Mouse (Mus musculus) liver, embryonic 14.5 days (tissue): ENCODE data around the gene Gatd1. TPM values are rescaled to one million over a fixed set of nuclear protein-coding genes. Genes with fewer than 3 reads are reported as not detected.

Experiments used
- ATAC-seq: fragments of 200-750 bp; cut with Nextera tagmentation; 2 replicates; pipeline ENCODE4 v1.8.0; 2017; ENCODE audit warnings: moderate number of reproducible peaks, mild to moderate bottlenecking, moderate library complexity; ENCODE audit not compliant: insufficient read depth
- DNase-seq, 3 experiments: peaks; one replicate each; pipeline ENCODE4 v3.0.0-alpha.2; 2012 to 2013; ENCODE audit warnings: low read depth in 3 of 3, low spot score in 3 of 3
- H3K27ac ChIP-seq: fragments of 300-500 bp; sonication (generic); 2 replicates; pipeline ENCODE4 v1.5.1; 2014; ENCODE audit warnings: moderate library complexity, mild to moderate bottlenecking, control low read depth, inconsistent platforms
- H3K27me3 ChIP-seq: fragments of 300-500 bp; sonication (generic); 2 replicates; pipeline ENCODE4 v1.6.1; 2014; ENCODE audit warnings: mild to moderate bottlenecking, low read length, moderate library complexity; ENCODE audit not compliant: control insufficient read depth, insufficient read depth
- H3K36me3 ChIP-seq: fragments of 300-500 bp; sonication (generic); replicated peaks from 2 replicates; pipeline ENCODE4 v1.6.1; 2014; ENCODE audit warnings: low read depth; ENCODE audit not compliant: control insufficient read depth, insufficient read depth
- H3K4me1 ChIP-seq, 2 experiments: fragments of 200-500 bp in 1 of 2; fragments of 300-500 bp in 1 of 2; sonication (generic) in 1 of 2; replicated peaks; 2 replicates each; pipeline ENCODE4 v1.6.1; 2012 to 2014; ENCODE audit warnings: antibody characterized with exemption in 1 of 2, inconsistent platforms in 1 of 2, low read length in 1 of 2; ENCODE audit not compliant: control insufficient read depth in 2 of 2, insufficient read depth in 2 of 2
- H3K4me2 ChIP-seq: fragments of 300-500 bp; sonication (generic); 2 replicates; pipeline ENCODE4 v1.6.1; 2014; ENCODE audit warnings: low read depth, mild to moderate bottlenecking, control low read depth, moderate library complexity
- H3K4me3 ChIP-seq, 2 experiments: fragments of 200-500 bp in 1 of 2; fragments of 300-500 bp in 1 of 2; sonication (generic) in 1 of 2; 2 replicates each; pipeline ENCODE4 v1.5.1; 2012 to 2014; ENCODE audit warnings: low read depth in 2 of 2, low read length in 2 of 2, mild to moderate bottlenecking in 2 of 2, control low read depth in 1 of 2, inconsistent platforms in 1 of 2, moderate library complexity in 1 of 2; ENCODE audit not compliant: insufficient read depth in 1 of 2
- H3K9ac ChIP-seq: fragments of 300-500 bp; sonication (generic); replicated peaks from 2 replicates; pipeline ENCODE4 v1.6.1; 2014; ENCODE audit warnings: mild to moderate bottlenecking, control low read depth, moderate library complexity
- H3K9me3 ChIP-seq: fragments of 300-500 bp; sonication (generic); 2 replicates; pipeline ENCODE4 v1.6.1; 2016; ENCODE audit warnings: low read length, mixed read lengths; ENCODE audit not compliant: control insufficient read depth
- CTCF ChIP-seq: IDR thresholded peaks from 2 replicates; pipeline ENCODE4 v1.5.1; 2016; ENCODE audit warnings: antibody characterized with exemption, low read depth, control low read depth
- EP300 ChIP-seq: IDR thresholded peaks from 2 replicates; pipeline ENCODE4 v1.6.1; 2016; ENCODE audit warnings: antibody characterized with exemption, low read depth
- WGBS: fragments of 180-500 bp; shearing (Covaris S2); extraction: QIAGEN DNeasy Blood & Tissue Kit; methylation state at CpG from one replicate; pipeline ENCODE4 v1.1.7; 2014; ENCODE audit not compliant: insufficient replicate concordance; 5-methylcytosine and 5-hydroxymethylcytosine counted together
- polyA plus RNA-seq, 2 experiments: library from polyadenylated mRNA; depleted of rRNA in 1 of 2; stranded (reverse) in 1 of 2; unstranded in 1 of 2; fragments of >200 nt; fragmentation: Nextera tagmentation in 1 of 2; extraction: Ambion mirVana in 1 of 2; gene quantifications; 2 replicates each; pipeline versions ENCODE4 v1.2.1 to v1.2.3; 2012 to 2014

Gene Gatd1
- polyA plus RNA-seq, 2 experiments = 8.7 to 13.8 TPM

GRCm38 (mm10) chr7:141363106-141363751 is 50.7 kb downstream of the Gatd1 start:
- Histone ChIP-seq H3K27ac (peak overlapping the region; percentile 92), H3K36me3 (no peaks in the 10 kb centered on the region), H3K4me3 (no peak overlapping the region), H3K27me3 (peaks cover 3% of the 10 kb centered on the region), H3K4me2 (peak overlapping the region; percentile 73), H3K4me1 (peaks cover 25% of the 10 kb centered on the region in 2 experiments), H3K9me3 (no peaks in the 10 kb centered on the region), H3K9ac (peak overlapping the region; percentile 66)
- peak; percentile 75 to 80 (median 76) for DNase-seq
- peak; percentile 66 for ATAC-seq
- TF ChIP-seq EP300 (no peak), CTCF (peak; percentile 92)
- WGBS = 47% methylated on average over 4 of the region's 4 CpGs

GRCm38 (mm10) chr7:141361510-141361909 is 52.4 kb downstream of the Gatd1 start:
- 23% methylated on average over 24 of the region's 24 CpGs for WGBS
- ATAC-seq (no peak), DNase-seq (no peak)
- Histone ChIP-seq H3K4me1 (peaks cover 25% of the 10 kb centered on the region in 2 experiments), H3K27ac (no peak overlapping the region), H3K36me3 (no peaks in the 10 kb centered on the region), H3K9ac (no peak overlapping the region), H3K27me3 (peaks cover 3% of the 10 kb centered on the region), H3K4me3 (no peak overlapping the region), H3K9me3 (no peaks in the 10 kb centered on the region), H3K4me2 (no peak overlapping the region)
- TF ChIP-seq EP300 = no peak

Other genes starting within 250 kb of the Gatd1 start
- gene Rnh1, start 241.3 kb downstream of the Gatd1 start, polyA plus RNA-seq (2012; rRNA removed) = 26.5 and 29.1 TPM in 2 replicates
- 54.6 and 59.7 TPM in 2 replicates for gene Rnh1, start 241.3 kb downstream of the Gatd1 start, polyA plus RNA-seq (2014; fragmentation: Nextera tagmentation; extraction: Ambion mirVana)
- 50.8 and 66.8 TPM in 2 replicates for gene Hras, start 220.1 kb downstream of the Gatd1 start, polyA plus RNA-seq (2012; rRNA removed)
- gene Hras, start 220.1 kb downstream of the Gatd1 start, polyA plus RNA-seq (2014; fragmentation: Nextera tagmentation; extraction: Ambion mirVana) = 84.4 and 102 TPM in 2 replicates
- gene Lrrc56, start 220.0 kb downstream of the Gatd1 start, polyA plus RNA-seq (2012; rRNA removed) = 15.3 and 20.3 TPM in 2 replicates
- 10.4 and 10.9 TPM in 2 replicates for gene Lrrc56, start 220.0 kb downstream of the Gatd1 start, polyA plus RNA-seq (2014; fragmentation: Nextera tagmentation; extraction: Ambion mirVana)
- gene Lmntd2, start 200.1 kb downstream of the Gatd1 start, polyA plus RNA-seq (2012; rRNA removed) = 2.0 and 2.3 TPM in 2 replicates
- gene Lmntd2, start 200.1 kb downstream of the Gatd1 start, polyA plus RNA-seq (2014; fragmentation: Nextera tagmentation; extraction: Ambion mirVana) = 0.25 and 0.66 TPM in 2 replicates
- 21.6 and 28.3 TPM in 2 replicates for gene Rassf7, start 198.3 kb downstream of the Gatd1 start, polyA plus RNA-seq (2012; rRNA removed)
- gene Rassf7, start 198.3 kb downstream of the Gatd1 start, polyA plus RNA-seq (2014; fragmentation: Nextera tagmentation; extraction: Ambion mirVana) = 16.8 and 22.4 TPM in 2 replicates
- 10.4 and 14.1 TPM in 2 replicates for gene Phrf1, start 185.4 kb downstream of the Gatd1 start, polyA plus RNA-seq (2012; rRNA removed)
- gene Phrf1, start 185.4 kb downstream of the Gatd1 start, polyA plus RNA-seq (2014; fragmentation: Nextera tagmentation; extraction: Ambion mirVana) = 25.7 and 28.3 TPM in 2 replicates
- gene Irf7, start 147.7 kb downstream of the Gatd1 start, polyA plus RNA-seq (2012; rRNA removed) = 4.6 and 5.4 TPM in 2 replicates
- 4.8 and 5.1 TPM in 2 replicates for gene Irf7, start 147.7 kb downstream of the Gatd1 start, polyA plus RNA-seq (2014; fragmentation: Nextera tagmentation; extraction: Ambion mirVana)
- 0.07 and 0.11 TPM in 2 replicates for gene Cdhr5, start 137.3 kb downstream of the Gatd1 start, polyA plus RNA-seq (2012; rRNA removed)
- gene Cdhr5, start 137.3 kb downstream of the Gatd1 start, polyA plus RNA-seq (2014; fragmentation: Nextera tagmentation; extraction: Ambion mirVana) = 0.24 and 0.27 TPM in 2 replicates
- gene Sct, start 135.0 kb downstream of the Gatd1 start, polyA plus RNA-seq (2012; rRNA removed) = 0.16 TPM in 1 of 2 replicates, not detected in the other
- gene Sct, start 135.0 kb downstream of the Gatd1 start, polyA plus RNA-seq (2014; fragmentation: Nextera tagmentation; extraction: Ambion mirVana) = 0.22 and 0.30 TPM in 2 replicates
- gene Drd4, start 122.1 kb downstream of the Gatd1 start, polyA plus RNA-seq (2012; rRNA removed) = not detected in 2 replicates
- not detected in 2 replicates for gene Drd4, start 122.1 kb downstream of the Gatd1 start, polyA plus RNA-seq (2014; fragmentation: Nextera tagmentation; extraction: Ambion mirVana)
- 6.9 and 7.8 TPM in 2 replicates for gene Deaf1, start 86.4 kb downstream of the Gatd1 start, polyA plus RNA-seq (2012; rRNA removed)
- gene Deaf1, start 86.4 kb downstream of the Gatd1 start, polyA plus RNA-seq (2014; fragmentation: Nextera tagmentation; extraction: Ambion mirVana) = 11.1 and 13.6 TPM in 2 replicates
- gene Tmem80, start 86.4 kb downstream of the Gatd1 start, polyA plus RNA-seq (2012; rRNA removed) = 10.7 and 13.6 TPM in 2 replicates
- gene Tmem80, start 86.4 kb downstream of the Gatd1 start, polyA plus RNA-seq (2014; fragmentation: Nextera tagmentation; extraction: Ambion mirVana) = 11.3 and 13.0 TPM in 2 replicates
- 7.9 and 8.3 TPM in 2 replicates for gene Eps8l2, start 75.3 kb downstream of the Gatd1 start, polyA plus RNA-seq (2012; rRNA removed)
- 6.6 and 7.7 TPM in 2 replicates for gene Eps8l2, start 75.3 kb downstream of the Gatd1 start, polyA plus RNA-seq (2014; fragmentation: Nextera tagmentation; extraction: Ambion mirVana)
- gene Taldo1, start 21.9 kb downstream of the Gatd1 start, polyA plus RNA-seq (2012; rRNA removed) = 212 and 266 TPM in 2 replicates
- gene Taldo1, start 21.9 kb downstream of the Gatd1 start, polyA plus RNA-seq (2014; fragmentation: Nextera tagmentation; extraction: Ambion mirVana) = 427 and 428 TPM in 2 replicates
- 0.09 TPM in 1 of 2 replicates, not detected in the other for gene Cend1, start 15.4 kb upstream of the Gatd1 start, polyA plus RNA-seq (2012; rRNA removed)
- gene Cend1, start 15.4 kb upstream of the Gatd1 start, polyA plus RNA-seq (2014; fragmentation: Nextera tagmentation; extraction: Ambion mirVana) = not detected in 2 replicates
- 19.6 and 23.8 TPM in 2 replicates for gene Slc25a22, start 23.8 kb upstream of the Gatd1 start, polyA plus RNA-seq (2012; rRNA removed)
- gene Slc25a22, start 23.8 kb upstream of the Gatd1 start, polyA plus RNA-seq (2014; fragmentation: Nextera tagmentation; extraction: Ambion mirVana) = 11.0 and 13.5 TPM in 2 replicates
- 15.5 and 18.7 TPM in 2 replicates for gene Pidd1, start 29.9 kb upstream of the Gatd1 start, polyA plus RNA-seq (2012; rRNA removed)
- gene Pidd1, start 29.9 kb upstream of the Gatd1 start, polyA plus RNA-seq (2014; fragmentation: Nextera tagmentation; extraction: Ambion mirVana) = 6.1 and 9.4 TPM in 2 replicates
- gene Rplp2, start 33.2 kb upstream of the Gatd1 start, polyA plus RNA-seq (2012; rRNA removed) = 328 and 661 TPM in 2 replicates
- gene Rplp2, start 33.2 kb upstream of the Gatd1 start, polyA plus RNA-seq (2014; fragmentation: Nextera tagmentation; extraction: Ambion mirVana) = 942 and 950 TPM in 2 replicates
- gene Pnpla2, start 41.1 kb upstream of the Gatd1 start, polyA plus RNA-seq (2012; rRNA removed) = 6.7 TPM in 2 replicates
- 9.0 and 9.4 TPM in 2 replicates for gene Pnpla2, start 41.1 kb upstream of the Gatd1 start, polyA plus RNA-seq (2014; fragmentation: Nextera tagmentation; extraction: Ambion mirVana)
- 1.3 and 2.6 TPM in 2 replicates for gene Cracr2b, start 47.0 kb upstream of the Gatd1 start, polyA plus RNA-seq (2012; rRNA removed)
- gene Cracr2b, start 47.0 kb upstream of the Gatd1 start, polyA plus RNA-seq (2014; fragmentation: Nextera tagmentation; extraction: Ambion mirVana) = 0.89 and 1.9 TPM in 2 replicates
- gene Cd151, start 53.3 kb upstream of the Gatd1 start, polyA plus RNA-seq (2012; rRNA removed) = 20.0 and 22.0 TPM in 2 replicates
- 12.8 and 13.8 TPM in 2 replicates for gene Cd151, start 53.3 kb upstream of the Gatd1 start, polyA plus RNA-seq (2014; fragmentation: Nextera tagmentation; extraction: Ambion mirVana)
- 10.9 and 24.6 TPM in 2 replicates for gene Polr2l, start 61.0 kb upstream of the Gatd1 start, polyA plus RNA-seq (2012; rRNA removed)
- gene Polr2l, start 61.0 kb upstream of the Gatd1 start, polyA plus RNA-seq (2014; fragmentation: Nextera tagmentation; extraction: Ambion mirVana) = 52.4 and 54.7 TPM in 2 replicates
- gene Tspan4, start 61.1 kb upstream of the Gatd1 start, polyA plus RNA-seq (2012; rRNA removed) = 32.1 and 37.4 TPM in 2 replicates
- gene Tspan4, start 61.1 kb upstream of the Gatd1 start, polyA plus RNA-seq (2014; fragmentation: Nextera tagmentation; extraction: Ambion mirVana) = 42.1 and 43.0 TPM in 2 replicates
- 6.3 and 12.1 TPM in 2 replicates for gene Chid1, start 125.7 kb upstream of the Gatd1 start, polyA plus RNA-seq (2012; rRNA removed)
- gene Chid1, start 125.7 kb upstream of the Gatd1 start, polyA plus RNA-seq (2014; fragmentation: Nextera tagmentation; extraction: Ambion mirVana) = 23.0 and 24.2 TPM in 2 replicates
- 19.8 and 21.0 TPM in 2 replicates for gene Ap2a2, start 148.0 kb upstream of the Gatd1 start, polyA plus RNA-seq (2012; rRNA removed)
- 43.2 and 51.2 TPM in 2 replicates for gene Ap2a2, start 148.0 kb upstream of the Gatd1 start, polyA plus RNA-seq (2014; fragmentation: Nextera tagmentation; extraction: Ambion mirVana)
- gene Muc6, start 241.2 kb upstream of the Gatd1 start, polyA plus RNA-seq (2012; rRNA removed) = 1.7 and 2.1 TPM in 2 replicates
- 3.2 and 4.0 TPM in 2 replicates for gene Muc6, start 241.2 kb upstream of the Gatd1 start, polyA plus RNA-seq (2014; fragmentation: Nextera tagmentation; extraction: Ambion mirVana)